Mouse (Mus musculus) urinary bladder, adult 18-20 months (tissue): ENCODE measurements at regions not wholly inside any gene's neighbourhood (a gene's known extent, or its start where the extent isn't known, plus 50 kb on each side); places are given as distances from the start of the nearest gene placed in this dataset.
"Not testable (repeated sequence)": the region's sequence is repeated elsewhere in the genome, so short reads cannot be mapped to it uniquely, and the experiment has no call there.

Experiments used
- DNase-seq, 2 experiments: peaks; one replicate each; pipeline ENCODE4 v3.0.0; 2022; ENCODE audit warnings: low spot score in 2 of 2, mixed read lengths in 2 of 2

DNA sequence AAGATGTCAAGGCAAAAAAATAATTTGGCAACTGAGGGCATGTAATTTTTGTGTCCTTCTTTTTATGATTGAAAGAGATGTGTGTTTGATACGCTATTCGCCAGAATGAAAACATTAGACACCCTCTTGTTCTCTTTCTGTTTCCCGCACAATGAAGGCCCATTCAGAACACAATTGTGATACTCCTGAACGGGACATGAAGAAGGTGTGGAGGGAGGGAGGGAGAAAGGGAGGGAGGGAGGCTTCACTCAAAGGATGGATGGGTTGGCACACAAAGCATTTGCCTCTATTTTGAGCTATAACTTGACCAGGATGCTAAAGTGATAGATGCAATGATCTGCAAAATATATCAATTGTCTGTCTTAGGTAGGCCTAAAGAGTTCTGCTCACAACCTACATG lies 132.0 kb upstream of the Kiz start:
- no peak for DNase-seq

DNA sequence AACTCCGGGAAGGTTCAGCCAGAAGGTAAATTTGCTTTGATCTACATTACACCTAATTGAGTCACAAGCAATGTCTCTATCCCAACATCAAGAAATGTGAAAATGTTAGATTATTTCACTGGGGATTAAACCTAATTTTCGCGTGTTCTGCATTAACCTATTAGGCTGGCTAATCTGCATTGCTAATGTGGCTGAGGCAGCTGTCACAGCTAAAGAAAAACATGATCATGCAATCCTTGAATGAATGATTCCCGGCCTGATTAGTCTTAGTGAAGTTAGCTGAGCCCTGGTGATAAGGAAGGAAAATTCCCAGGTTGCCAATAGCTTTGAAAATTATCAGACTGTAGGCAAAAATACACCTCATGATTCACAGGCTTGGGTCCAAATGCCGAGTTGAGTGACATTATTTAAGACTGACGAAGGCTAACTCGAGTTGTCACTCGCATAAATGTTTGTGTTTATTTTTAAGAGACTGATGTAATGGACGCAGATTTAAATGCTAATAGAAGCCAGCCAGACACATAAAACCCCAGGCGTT lies 131.5 kb upstream of the Kiz start:
- no peak for DNase-seq

DNA sequence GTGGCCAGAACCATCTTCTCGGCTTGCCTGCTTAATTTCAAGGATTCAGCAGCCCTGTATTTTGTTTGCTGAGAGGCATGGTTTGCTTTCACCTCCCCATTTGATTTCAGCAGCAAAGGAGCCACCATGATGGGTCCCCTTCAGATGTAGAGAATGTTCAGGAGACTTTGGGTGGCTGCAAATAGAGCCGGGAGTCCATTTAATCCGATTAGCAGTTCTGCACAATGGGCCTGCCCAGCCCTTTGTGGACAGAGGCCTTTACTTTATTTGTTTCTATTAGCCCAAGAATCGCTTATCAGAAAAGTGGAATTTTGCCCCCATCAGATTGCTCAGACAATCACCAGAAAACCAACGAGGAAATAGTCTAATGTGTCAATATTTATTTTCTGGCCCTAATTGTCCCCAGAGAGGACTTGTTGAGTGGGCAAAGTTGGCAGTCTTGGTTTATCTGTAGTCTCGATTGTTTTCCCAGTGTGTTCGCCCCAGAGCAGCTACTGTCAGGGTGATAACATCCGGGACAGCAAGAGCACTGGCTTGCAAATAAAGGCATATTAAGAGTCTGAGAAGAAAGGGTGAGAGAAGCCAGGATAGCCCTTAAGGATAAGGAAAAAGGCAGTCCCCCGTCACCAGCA lies 130.6 kb upstream of the Kiz start:
- DNase-seq: no peak

DNA sequence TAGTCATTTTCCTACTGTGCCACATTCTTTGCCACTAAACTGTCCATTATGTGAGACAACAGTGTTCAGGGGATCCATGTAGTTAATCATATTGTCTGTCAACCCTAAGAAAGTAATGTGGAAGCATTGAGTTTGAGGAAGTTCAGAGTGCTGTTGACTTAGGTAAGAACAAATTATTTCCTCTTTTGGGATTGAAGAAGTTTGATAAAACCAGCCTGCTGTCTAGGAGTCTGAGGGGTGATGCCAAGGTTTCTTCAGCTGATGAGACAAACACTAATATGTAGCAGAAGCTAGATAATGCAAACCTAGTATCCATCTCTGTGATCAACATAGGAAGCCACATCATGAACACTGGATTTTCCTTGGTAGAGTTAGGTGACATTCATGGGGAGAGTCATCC lies 127.0 kb upstream of the Kiz start:
- DNase-seq: no peak

DNA sequence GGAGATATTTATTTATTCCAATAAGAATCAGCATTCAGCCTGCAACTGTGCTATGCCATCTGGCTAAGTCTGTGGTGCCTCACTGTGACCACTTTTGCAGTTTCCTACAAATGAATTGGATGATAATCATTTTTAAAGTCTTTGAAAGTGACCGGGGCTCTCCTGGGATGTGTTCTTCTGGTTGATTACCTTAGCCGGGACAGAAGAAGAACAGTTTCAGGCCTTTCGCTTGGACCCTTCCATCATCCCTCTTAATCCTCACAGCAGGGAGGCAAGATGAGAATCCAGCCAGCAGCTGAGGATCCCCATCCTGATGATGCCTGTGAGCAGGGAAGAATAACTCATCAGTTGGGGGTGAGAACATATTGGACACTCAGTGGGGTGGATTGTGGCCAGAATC lies 124.6 kb upstream of the Kiz start:
- no peak for DNase-seq

DNA sequence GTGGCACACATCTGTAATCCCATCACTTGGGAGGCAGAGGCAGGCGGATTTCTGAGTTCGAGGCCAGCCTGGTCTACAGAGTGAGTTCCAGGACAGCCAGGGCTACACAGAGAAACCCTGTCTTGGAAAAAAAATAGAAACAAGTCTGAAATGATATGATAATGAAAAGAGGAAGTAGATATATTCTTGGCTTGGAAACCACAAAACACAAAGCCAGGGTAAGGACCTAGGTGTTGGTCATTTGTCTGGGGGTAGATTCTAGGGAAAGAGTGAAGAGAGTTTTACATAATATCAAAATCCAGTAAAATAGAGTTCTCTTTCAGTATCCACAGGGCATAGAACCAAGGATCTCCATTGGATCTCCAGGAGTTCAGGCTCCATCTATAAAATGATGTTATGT lies 122.8 kb upstream of the Kiz start:
- DNase-seq: not testable (repeated sequence)

DNA sequence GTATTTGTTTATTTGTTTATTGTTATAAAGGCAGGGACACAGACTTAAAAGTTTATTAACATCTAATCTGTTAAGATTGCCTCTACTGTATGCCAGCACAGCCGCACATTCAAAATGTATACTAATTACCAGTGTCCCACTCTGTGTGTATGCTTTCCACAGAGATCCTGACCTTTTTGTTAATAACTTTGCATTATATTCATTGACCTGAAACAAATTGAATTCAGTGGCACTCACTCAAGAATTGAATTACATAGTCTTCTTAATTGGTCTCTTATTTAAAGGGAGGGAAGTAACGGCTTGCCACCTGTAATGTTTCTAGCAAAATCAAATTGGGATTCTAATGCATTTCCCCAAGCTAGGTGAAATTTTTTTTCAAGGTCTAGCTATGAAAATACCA lies 111.3 kb upstream of the Kiz start:
- DNase-seq: no peak

DNA sequence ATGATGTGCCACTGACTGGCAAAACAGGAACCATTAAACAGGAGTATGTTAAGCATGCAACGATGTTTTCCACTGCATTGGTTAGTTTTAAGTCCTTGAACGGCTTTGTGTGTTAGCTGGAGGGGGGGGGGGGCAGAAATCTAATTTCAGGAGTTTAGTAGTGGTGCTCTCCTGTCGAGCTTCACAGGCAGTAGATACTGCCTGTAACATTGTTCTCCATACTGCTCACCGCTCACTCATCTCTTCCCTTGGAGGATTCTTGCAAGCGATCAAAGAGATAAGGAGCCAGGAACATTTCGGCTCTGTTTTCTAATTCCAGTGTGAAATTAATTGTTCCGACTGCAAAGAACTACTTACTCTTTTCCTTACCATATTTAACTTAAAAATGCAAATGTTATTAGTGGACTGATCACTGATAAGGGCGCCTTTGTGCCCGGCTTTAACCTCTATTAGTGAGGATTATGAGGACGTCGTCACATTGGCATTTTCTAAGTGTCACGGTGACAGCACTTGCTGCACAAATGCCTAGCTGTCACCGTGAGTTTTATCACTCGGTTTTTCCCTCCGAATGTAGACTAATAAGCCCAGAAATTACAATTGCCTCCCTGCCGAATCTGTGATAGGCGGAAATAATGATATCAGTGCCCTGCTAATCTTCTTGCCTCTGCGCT lies 110.5 kb upstream of the Kiz start:
- DNase-seq: no peak

DNA sequence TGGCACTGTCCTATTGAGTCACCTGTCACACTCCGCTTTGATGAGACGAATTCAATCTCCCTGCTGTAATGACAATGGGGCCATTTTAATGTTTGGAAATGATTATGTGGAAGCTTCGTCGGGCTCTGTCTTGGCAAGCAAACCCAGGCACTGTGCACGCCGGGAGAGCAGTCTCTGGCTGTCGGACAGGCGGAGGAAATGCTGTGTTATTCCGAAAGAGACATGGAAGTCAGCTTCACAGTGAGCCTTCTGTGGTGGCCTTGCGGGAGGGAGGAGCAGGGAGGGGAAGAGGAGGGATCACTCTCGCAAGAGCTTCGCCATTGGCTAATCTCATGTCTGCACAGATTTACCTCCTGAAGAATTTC lies 110.0 kb upstream of the Kiz start:
- DNase-seq: no peak

DNA sequence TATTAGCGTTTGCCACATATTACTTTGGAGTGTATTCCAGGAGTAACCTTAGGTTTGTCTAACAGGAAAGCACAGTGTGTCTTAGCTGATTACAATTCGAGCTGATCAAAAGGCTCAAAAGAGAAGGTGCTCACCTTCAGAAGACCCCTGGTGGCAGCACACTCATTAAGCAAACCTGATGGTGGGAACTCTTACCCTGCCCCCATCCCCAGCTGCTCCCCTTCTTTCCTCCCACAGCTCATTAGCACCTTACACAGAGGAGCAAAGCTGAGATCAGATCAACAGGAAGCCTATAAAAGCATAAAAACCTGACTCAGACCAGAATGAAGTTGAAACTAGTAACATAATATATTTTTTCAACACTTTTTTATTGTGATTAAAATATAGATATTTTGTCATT lies 101.7 kb upstream of the Kiz start:
- no peak for DNase-seq

DNA sequence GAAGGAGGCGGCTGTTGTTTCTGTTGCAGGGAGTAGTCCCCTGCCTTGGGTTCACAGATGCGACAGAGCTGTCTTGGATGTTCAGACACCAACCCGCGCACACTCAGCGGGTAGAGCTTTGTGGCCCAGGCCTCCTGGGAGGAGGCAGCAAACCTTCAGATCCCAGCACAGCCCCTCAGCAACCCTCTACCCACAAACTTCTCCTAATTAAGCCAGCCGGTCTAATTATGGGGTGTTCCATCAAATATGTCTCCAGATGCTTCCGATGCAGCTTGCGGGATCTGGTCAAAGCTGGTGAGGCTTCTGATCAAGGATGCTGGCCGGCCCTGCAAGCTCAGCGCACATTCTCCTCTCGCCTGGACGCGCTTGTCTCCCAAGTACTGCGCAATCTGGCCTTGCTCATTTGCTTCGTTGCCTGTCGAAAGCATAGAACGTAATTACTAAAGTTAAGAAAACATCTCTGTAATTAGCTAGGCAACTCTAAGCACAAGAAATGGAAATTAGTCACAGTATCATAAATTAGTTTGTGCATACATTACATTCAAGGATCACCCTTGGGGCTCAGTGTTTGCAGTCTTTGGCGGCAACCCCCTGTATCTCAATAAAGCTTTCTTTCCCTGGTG lies 92.0 kb upstream of the Kiz start:
- no peak for DNase-seq

DNA sequence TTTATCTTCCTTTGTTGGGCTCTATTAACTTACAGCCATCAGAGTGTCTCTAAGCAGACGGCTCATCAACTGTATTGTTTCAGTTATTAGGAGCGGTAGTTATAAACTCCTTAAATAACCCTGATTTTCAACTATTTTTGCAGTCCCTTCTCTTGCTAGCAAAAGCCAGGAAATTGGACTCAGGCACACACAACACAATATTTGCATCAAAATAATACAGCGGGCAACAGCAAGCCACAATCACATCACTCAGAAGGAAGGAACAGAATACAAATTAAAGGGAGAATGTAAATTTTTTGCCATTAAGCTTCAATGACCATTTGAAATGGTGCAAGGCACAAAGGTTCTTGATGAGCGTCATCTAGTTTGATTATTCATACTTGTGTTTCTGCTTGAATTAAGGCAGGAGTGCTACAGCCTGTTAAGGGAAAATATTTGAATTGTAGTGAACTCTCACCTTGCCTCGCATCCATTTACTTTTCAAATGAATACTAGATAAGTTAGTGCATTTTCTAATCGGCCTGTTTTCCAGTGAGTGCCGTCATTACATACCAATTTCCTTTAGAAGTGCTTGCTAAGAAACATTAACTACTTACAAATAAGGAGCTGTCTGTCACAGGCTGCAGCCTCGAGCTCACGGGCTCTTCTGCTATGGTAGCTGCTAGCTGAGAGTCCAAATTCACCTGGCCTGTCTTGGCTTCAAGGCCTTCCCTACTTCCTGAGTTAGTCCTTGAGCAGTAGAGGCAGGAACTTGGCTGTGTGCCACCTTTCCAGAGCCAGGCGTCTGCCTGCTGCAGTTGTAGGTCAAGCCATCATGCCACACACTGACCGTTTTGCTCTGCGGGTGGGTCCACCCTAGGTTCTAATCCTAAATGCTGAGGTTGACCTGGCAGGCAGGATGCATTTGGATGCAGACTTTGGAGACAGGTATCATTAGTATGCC lies 91.1 kb upstream of the Kiz start:
- DNase-seq: no peak

DNA sequence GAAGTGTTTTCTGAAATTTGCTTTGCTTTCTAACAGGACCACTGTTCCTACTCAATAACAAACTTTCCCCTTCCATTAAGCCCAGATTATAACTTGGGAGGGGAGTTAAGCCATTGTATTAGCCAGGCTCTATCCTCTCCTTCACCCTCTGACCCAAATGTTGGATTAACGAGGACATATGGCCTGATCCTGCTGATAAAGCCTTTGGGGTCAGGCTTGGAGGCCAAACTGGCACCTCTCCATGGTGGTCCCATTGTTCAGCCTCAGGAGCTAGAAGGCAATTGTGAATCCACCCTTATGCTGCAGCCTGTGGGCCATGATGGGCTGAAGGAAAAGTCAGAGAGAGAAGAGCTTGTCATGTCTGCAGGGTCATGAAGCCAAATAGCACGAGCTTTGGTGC lies 80.8 kb upstream of the Kiz start:
- no peak for DNase-seq

DNA sequence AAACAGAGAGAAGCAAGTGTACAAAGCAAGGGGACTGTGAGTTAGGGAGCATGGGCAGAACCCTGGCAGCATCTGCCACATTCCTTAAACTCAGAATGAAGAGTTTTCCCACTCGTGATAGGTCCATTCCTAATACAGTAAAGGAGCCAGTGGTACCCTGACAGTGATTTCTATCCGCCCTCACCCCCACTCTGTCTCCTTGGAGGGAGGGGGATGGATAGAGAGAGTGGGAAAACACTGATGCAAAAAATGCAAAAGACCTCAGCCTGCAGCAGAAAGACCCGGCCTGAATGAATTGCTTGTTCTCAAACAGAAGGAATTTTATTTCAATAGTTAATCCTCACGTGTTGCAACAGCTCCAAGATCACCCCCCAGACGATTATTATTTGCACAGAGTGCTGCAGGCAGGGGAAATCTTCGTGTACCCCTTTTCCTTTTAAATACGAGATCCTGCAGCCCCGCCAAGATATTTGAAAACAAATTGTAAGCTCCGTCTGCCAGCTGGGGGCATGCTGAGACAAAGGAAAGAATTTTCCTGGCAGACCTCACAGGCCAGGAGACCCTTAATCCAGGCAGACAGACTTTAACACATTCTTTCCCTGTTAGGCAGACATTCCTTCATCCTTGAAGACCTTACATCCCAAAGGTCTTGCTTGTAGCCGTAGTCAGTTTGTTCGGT lies 68.4 kb upstream of the Kiz start:
- no peak for DNase-seq

DNA sequence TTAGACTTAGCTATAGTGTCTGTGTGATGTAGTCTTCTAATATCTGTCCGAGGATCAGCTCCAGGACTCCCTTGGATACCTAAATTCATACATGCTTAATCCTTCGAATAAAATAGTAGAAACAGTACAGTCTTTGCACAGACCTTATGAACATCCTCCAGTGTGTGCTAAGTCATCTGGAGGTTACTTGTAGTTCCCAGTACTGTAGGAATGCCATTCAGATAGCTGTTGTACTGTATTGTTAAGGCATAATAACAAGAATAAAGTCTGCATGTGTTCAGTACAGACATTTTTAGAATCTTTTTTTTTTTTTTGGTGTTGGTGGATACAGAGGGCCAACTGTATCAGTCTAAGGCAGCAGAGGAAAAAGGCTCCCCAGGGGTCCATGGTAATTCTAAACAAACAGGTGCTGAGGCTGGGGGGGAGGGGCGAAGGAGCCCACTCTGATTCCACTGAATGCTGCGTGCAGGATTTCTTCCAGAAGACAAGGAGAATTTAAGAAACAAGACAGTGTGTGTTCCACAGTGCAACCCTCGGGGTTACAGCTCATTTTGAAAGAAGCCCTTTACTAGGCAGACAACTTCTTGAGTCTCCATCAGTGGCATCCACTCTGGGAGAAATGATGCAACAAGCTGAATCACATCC lies 67.7 kb upstream of the Kiz start:
- no peak for DNase-seq

DNA sequence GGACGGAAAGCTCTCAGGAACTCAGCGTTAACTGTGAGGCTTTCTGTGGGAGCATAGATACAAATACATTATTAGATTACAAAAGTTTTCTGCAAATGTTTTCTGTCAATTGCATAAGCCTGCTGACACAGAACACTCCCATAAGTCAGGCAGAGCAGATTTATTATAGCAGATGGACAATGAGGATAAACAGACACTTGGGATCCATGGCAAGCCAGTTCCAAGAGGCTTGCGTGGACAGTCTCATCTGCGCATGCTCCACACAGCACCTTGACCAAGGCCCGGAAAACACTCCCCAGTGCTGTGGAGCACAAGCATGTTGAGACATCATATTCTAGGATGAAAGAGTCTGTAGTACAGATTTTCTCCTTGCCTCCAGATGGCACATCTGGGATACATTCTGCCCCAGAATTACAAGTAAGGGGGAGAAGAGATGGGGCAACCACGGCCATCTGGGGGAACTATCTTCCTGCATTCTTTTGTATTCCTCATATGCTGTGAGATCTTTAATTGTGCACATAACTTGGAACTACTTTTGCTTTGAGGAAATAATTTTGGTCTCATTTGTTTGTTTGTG lies 62.7 kb upstream of the Kiz start:
- no peak for DNase-seq

DNA sequence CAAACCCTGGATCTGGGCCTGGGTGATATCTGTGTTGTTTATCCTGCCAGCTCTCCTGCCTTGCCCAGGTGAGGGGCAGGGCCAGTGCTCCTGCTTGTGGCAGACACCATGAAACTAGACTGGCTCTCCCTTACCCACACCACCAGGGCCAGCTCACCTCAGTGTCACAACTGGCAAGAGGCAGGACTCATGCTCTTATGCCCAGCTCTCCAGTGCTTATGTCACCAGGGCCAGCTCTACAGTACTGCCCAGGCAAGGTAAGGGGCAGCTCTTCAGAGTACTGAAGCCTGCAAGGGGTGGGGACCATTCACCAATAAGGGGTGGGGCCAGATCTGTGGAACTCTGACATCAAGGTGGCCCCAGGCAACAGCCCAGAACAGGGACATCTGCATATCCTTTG lies 52.7 kb upstream of the Kiz start:
- DNase-seq: no peak
